Mouse (Mus musculus) intestine, postnatal 0 days (tissue): Measurements from ENCODE around the gene Zfp202. TPM values are rescaled to one million over a fixed set of nuclear protein-coding genes. Genes with fewer than 3 reads are reported as not detected.

Experiments
- ATAC-seq: fragments of 200-750 bp; cut with Nextera tagmentation; 2 replicates; pipeline ENCODE4 v1.8.0; 2017; ENCODE audit warnings: mild to moderate bottlenecking, moderate TSS enrichment, moderate library complexity
- H3K27ac ChIP-seq: fragments of 300-500 bp; sonication (generic); 2 replicates; pipeline ENCODE4 v1.5.1; 2014; ENCODE audit warnings: mild to moderate bottlenecking, low read depth, low read length, moderate library complexity
- H3K27me3 ChIP-seq: fragments of 300-500 bp; sonication (generic); replicated peaks from 2 replicates; pipeline ENCODE4 v1.6.1; 2014; ENCODE audit warnings: low read length, mixed read lengths; ENCODE audit not compliant: control insufficient read depth, insufficient read depth
- H3K36me3 ChIP-seq: fragments of 300-500 bp; sonication (generic); 2 replicates; pipeline ENCODE4 v1.6.1; 2014; ENCODE audit warnings: mild to moderate bottlenecking, moderate library complexity; ENCODE audit not compliant: control insufficient read depth, insufficient read depth
- H3K4me1 ChIP-seq: fragments of 300-500 bp; sonication (generic); replicated peaks from 2 replicates; pipeline ENCODE4 v1.6.1; 2014; ENCODE audit warnings: antibody characterized with exemption, low read length, mixed read lengths; ENCODE audit not compliant: control insufficient read depth, insufficient read depth
- H3K4me2 ChIP-seq: fragments of 300-500 bp; sonication (generic); replicated peaks from 2 replicates; pipeline ENCODE4 v1.6.1; 2014; ENCODE audit warnings: low read depth, mild to moderate bottlenecking, moderate library complexity
- H3K4me3 ChIP-seq: fragments of 300-500 bp; sonication (generic); 2 replicates; pipeline ENCODE4 v1.5.1; 2014; ENCODE audit warnings: low read depth, low read length
- H3K9ac ChIP-seq: fragments of 300-500 bp; sonication (generic); 2 replicates; pipeline ENCODE4 v1.6.1; 2014; ENCODE audit warnings: mild to moderate bottlenecking, low read depth, low read length
- H3K9me3 ChIP-seq: fragments of 300-500 bp; sonication (generic); 2 replicates; pipeline ENCODE4 v1.6.1; 2016; ENCODE audit warnings: mixed run types; ENCODE audit not compliant: control insufficient read depth
- CTCF ChIP-seq: sonication (generic); IDR thresholded peaks from 2 replicates; pipeline ENCODE4 v1.5.1; 2016; ENCODE audit warnings: low read depth, mild to moderate bottlenecking, control low read depth, antibody characterized with exemption, moderate library complexity
- WGBS: fragments of 180-500 bp; shearing (Covaris S2); extraction: QIAGEN DNeasy Blood & Tissue Kit; methylation state at CpG from one replicate; pipeline ENCODE4 v1.1.7; 2014; 5-methylcytosine and 5-hydroxymethylcytosine counted together
- polyA plus RNA-seq: library from polyadenylated mRNA; unstranded; fragments of >200 nt; fragmentation: Nextera tagmentation; extraction: Ambion mirVana; gene quantifications from 2 replicates; pipeline ENCODE4 v1.2.1, GENCODE M21; 2015

Zfp202 gene
- polyA plus RNA-seq, 1 experiment from 2014 or later, result 1.1 TPM

GRCm38 (mm10) chr9:40246702-40247101 lies 54.6 kb downstream of the Zfp202 start:
- Histone ChIP-seq H3K9ac (no peak overlapping the region), H3K36me3 (no peaks in the 10 kb centered on the region), H3K4me3 (no peak overlapping the region), H3K9me3 (no peaks in the 10 kb centered on the region), H3K27me3 (no peaks in the 10 kb centered on the region), H3K4me2 (no peak overlapping the region), H3K4me1 (no peaks in the 10 kb centered on the region), H3K27ac (no peak overlapping the region)
- no peak for TF ChIP-seq CTCF
- no peak for ATAC-seq
- WGBS, result 77% methylated on average over 6 of the region's 6 CpGs

- Histone ChIP-seq H3K4me3 (no peak overlapping the region), H3K4me2 (no peak overlapping the region), H3K27ac (no peak overlapping the region), H3K27me3 (no peaks in the 10 kb centered on the region), H3K9ac (no peak overlapping the region), H3K36me3 (no peaks in the 10 kb centered on the region), H3K9me3 (no peaks in the 10 kb centered on the region), H3K4me1 (no peaks in the 10 kb centered on the region)
- no peak for TF ChIP-seq CTCF
- WGBS, result 63% methylated on average over 1 of the region's 1 CpGs
- ATAC-seq, result no peak
Measured at GRCm38 (mm10) chr9:40249106-40249505, 57.0 kb downstream of the Zfp202 start.

GRCm38 (mm10) chr9:40252459-40252858 lies 60.3 kb downstream of the Zfp202 start:
- no peak for TF ChIP-seq CTCF
- Histone ChIP-seq H3K27me3 (no peaks in the 10 kb centered on the region), H3K4me2 (no peak overlapping the region), H3K27ac (no peak overlapping the region), H3K9me3 (no peaks in the 10 kb centered on the region), H3K4me3 (no peak overlapping the region), H3K36me3 (no peaks in the 10 kb centered on the region), H3K9ac (no peak overlapping the region), H3K4me1 (no peaks in the 10 kb centered on the region)
- ATAC-seq, result no peak
- 37% methylated on average over 3 of the region's 3 CpGs for WGBS

Other genes with a start within 250 kb of the Zfp202 start
- gene Olfr975, start 240.3 kb upstream of the Zfp202 start, polyA plus RNA-seq, result not detected in 2 replicates
- gene Olfr976, start 231.2 kb upstream of the Zfp202 start, polyA plus RNA-seq, result not detected in 2 replicates
- not detected in 2 replicates for gene Olfr978, start 200.2 kb upstream of the Zfp202 start, polyA plus RNA-seq
- gene Olfr979, start 188.9 kb upstream of the Zfp202 start, polyA plus RNA-seq, result not detected in 2 replicates
- gene Olfr980, start 182.7 kb upstream of the Zfp202 start, polyA plus RNA-seq, result not detected in 2 replicates
- not detected in 2 replicates for gene Olfr981, start 170.9 kb upstream of the Zfp202 start, polyA plus RNA-seq
- gene Olfr982, start 118.5 kb upstream of the Zfp202 start, polyA plus RNA-seq, result not detected in 2 replicates
- not detected in 2 replicates for gene Olfr983, start 98.7 kb upstream of the Zfp202 start, polyA plus RNA-seq
- gene Olfr984, start 78.1 kb upstream of the Zfp202 start, polyA plus RNA-seq, result not detected in 2 replicates
- gene Olfr985, start 62.1 kb upstream of the Zfp202 start, polyA plus RNA-seq, result not detected in 2 replicates
- not detected in 2 replicates for gene Tmem225, start 44.2 kb upstream of the Zfp202 start, polyA plus RNA-seq
- gene Olfr986, start 11.4 kb upstream of the Zfp202 start, polyA plus RNA-seq, result not detected in 2 replicates
- gene Scn3b, start 76.9 kb downstream of the Zfp202 start, polyA plus RNA-seq, result 1.8 and 2.4 TPM in 2 replicates